Mouse (Mus musculus): ENCODE measurements around the gene Col5a3.
"Not testable (repeated sequence)": the region's sequence is repeated elsewhere in the genome, so short reads cannot be mapped to it uniquely, and the experiment has no call there.

Gene Col5a3

GRCm38 (mm10) chr9:20814521-20815272 is at the start of gene Col5a3:
Col5a3 (minus strand) TSS chr9:20815067.
- peak; percentile 46 for DNase-seq (ENCODE audit: low spot score)

- no peak for DNase-seq (ENCODE audit: low spot score)
Measured at GRCm38 (mm10) chr9:20862225-20862624, 47.4 kb upstream of the Col5a3 start.

- no peak for DNase-seq (ENCODE audit: low spot score)
Measured at GRCm38 (mm10) chr9:20861821-20862220, 47.0 kb upstream of the Col5a3 start.

GRCm38 (mm10) chr9:20859926-20860325 is 45.1 kb upstream of the Col5a3 start:
- no peak for DNase-seq (ENCODE audit: low spot score)

GRCm38 (mm10) chr9:20857131-20857530 is 42.3 kb upstream of the Col5a3 start:
- DNase-seq (ENCODE audit: low spot score), result peak; percentile 52

- DNase-seq (ENCODE audit: low spot score), result no peak
Measured at GRCm38 (mm10) chr9:20850179-20850578, 35.3 kb upstream of the Col5a3 start.

- DNase-seq (ENCODE audit: low spot score), result no peak
Measured at GRCm38 (mm10) chr9:20842670-20843069, 27.8 kb upstream of the Col5a3 start.

GRCm38 (mm10) chr9:20842211-20842610 is 27.3 kb upstream of the Col5a3 start:
- DNase-seq (ENCODE audit: low spot score), result no peak

GRCm38 (mm10) chr9:20838931-20839330 is 24.1 kb upstream of the Col5a3 start:
- DNase-seq (ENCODE audit: low spot score), result no peak

GRCm38 (mm10) chr9:20837184-20837947 is 22.5 kb upstream of the Col5a3 start:
- DNase-seq (ENCODE audit: low spot score), result no peak

GRCm38 (mm10) chr9:20835431-20835954 is 20.6 kb upstream of the Col5a3 start:
- DNase-seq (ENCODE audit: low spot score), result not testable (repeated sequence)

GRCm38 (mm10) chr9:20834881-20835280 is 20.0 kb upstream of the Col5a3 start:
- DNase-seq (ENCODE audit: low spot score), result no peak

GRCm38 (mm10) chr9:20830901-20831643 is 16.2 kb upstream of the Col5a3 start:
- peak; percentile 97 for DNase-seq (ENCODE audit: low spot score)

- no peak for DNase-seq (ENCODE audit: low spot score)
Measured at GRCm38 (mm10) chr9:20828127-20828526, 13.3 kb upstream of the Col5a3 start.

GRCm38 (mm10) chr9:20825781-20826180 is 10.9 kb upstream of the Col5a3 start:
- DNase-seq (ENCODE audit: low spot score), result no peak

- no peak for DNase-seq (ENCODE audit: low spot score)
Measured at GRCm38 (mm10) chr9:20822821-20823220, 8.0 kb upstream of the Col5a3 start.

GRCm38 (mm10) chr9:20820001-20820400 is 5.1 kb upstream of the Col5a3 start:
- DNase-seq (ENCODE audit: low spot score), result no peak

GRCm38 (mm10) chr9:20818236-20818635 is 3.4 kb upstream of the Col5a3 start, which contains the start of gene Rdh8:
Rdh8 (plus strand) TSS chr9:20818503.
- DNase-seq (ENCODE audit: low spot score), result no peak

- peak; percentile 20 for DNase-seq (ENCODE audit: low spot score)
Measured at GRCm38 (mm10) chr9:20812537-20813271, 2.2 kb downstream of the Col5a3 start.

GRCm38 (mm10) chr9:20810773-20811172 is 4.1 kb downstream of the Col5a3 start:
- no peak for DNase-seq (ENCODE audit: low spot score)

- no peak for DNase-seq (ENCODE audit: low spot score)
Measured at GRCm38 (mm10) chr9:20810271-20810670, 4.6 kb downstream of the Col5a3 start.

- no peak for DNase-seq (ENCODE audit: low spot score)
Measured at GRCm38 (mm10) chr9:20805706-20806105, 9.2 kb downstream of the Col5a3 start.

Data from urinary bladder, postnatal 25 days (tissue).